Mouse (Mus musculus): Measurements from ENCODE around the gene Prkn.

Gene Prkn

DNA sequence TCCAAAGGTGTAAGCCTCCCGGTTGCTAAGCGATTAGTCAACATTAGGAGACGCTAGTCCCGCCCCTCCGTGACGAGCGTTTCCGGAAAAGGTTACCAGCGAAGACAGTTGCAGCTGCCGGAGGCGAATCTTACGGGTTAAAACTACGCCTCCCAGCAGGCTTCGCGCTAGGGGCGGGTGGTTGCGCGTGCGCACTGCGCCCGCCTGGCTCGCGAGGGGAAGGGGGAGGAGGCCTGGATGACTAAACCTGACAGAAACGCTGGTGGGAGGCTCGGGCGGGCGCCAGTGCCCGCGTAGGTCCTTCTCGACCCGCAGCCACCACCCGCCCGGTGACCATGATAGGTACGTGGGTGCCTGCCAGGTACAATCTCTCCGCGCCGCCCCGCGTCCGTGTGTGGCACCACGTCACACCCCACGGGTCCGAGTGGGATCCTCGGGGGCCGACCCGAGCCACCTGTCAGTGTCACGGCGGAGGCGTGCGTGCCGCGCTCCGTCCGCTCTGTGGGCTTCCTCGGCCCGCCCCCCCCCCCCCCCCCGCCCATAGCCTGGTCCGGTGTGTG, at the start of gene Prkn, which contains the start of gene Pacrg:
TSS of gene Prkn (plus strand) at position 237 of the 560 bp plus-strand sequence.
TSS of gene Pacrg (minus strand) at position 164 of the 560 bp plus-strand sequence.
- peak; percentile 96 for DNase-seq (ENCODE audit: extremely low spot score)

DNA sequence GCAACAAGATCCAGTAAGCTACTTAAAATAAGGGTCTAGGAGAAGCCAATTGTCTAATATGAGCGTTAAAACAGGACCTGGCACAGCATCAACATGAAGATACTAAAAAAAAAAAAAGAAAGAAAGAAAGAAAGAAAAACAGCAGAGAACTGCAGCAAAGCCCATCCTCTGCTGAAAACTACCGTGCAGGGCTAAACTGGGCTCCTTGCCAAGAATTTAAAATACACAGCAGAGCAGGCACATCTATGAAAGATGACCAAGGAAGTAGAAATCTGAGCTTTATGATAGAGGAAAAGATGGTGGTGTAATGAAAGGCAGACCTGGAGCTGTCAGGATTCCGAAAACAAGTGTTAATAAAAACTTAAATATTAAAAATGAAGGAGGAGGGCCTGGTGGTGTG, 48.5 kb upstream of the Prkn start:
- no peak for DNase-seq (ENCODE audit: extremely low spot score)

DNA sequence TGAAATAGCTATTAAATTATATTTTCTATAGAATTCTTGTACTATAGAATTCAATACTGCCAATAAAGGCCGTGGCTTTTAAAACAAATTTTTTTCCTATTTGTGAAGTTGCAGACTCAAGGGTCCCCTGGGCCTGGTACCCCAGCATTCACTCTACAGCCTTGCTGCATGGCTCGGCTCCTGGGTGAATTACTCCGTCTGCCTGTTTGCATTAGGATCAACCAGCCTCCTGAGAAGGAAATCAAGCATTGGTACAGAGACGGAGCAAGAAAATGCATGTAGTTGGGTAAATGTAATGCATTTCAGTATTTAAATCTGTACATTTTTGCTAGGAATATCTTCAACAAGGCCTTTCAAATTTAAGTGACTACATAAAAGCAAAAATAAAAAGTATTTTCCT, 33.5 kb upstream of the Prkn start:
- DNase-seq (ENCODE audit: extremely low spot score), result no peak

DNA sequence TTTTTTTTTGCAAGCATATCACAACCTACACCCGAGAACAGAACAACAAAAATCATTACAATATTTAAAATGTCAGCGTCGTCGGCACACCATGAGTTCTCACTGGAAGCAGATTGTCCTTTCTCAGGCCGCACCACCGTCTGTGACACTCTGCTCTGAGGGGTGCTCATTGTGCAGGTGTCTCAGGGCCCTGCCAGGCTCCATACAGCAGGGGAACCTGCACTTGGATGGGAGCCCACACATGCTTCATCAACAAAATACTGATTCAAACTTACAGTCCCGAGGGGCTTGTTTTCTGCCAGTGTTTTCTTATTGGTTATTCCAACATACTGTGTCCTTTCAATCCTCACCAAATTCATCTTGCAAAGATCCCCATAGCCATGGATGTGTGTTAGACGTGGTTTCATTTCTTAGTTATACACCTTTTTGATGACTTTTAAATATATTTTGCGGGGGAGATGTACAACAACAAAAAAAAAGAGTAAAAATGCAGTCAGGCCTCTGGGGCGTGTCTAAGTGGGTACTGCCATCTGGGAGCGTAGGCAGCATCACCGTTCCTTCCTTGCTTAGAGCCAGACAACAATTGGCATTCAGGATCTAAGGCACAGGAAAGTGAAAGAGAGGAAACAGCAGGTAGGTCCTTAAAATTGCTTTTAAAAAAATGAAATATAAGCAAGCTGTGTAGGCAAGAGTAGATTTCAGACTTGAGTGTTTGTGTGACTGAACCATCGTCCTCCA, 32.8 kb upstream of the Prkn start:
- no peak for DNase-seq (ENCODE audit: extremely low spot score)

DNA sequence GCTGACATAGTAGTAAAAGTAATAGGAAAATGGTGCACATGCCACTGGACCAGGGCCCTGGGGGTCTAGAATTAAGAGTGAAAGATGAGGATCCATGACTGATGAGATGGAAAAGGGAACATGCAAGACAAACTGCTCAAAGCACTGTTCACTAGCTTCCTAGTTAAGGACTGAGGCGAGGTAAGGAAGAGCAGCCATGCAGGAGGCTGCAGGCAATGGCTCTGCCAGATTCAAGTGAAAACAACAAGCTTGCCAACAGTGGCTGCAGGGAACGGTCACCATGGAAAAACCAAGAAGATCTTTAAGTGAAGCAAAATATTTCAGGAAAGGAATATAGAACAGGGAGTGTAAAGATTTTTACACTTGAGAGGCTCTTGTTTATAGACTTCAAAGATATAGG, 31.6 kb upstream of the Prkn start:
- no peak for DNase-seq (ENCODE audit: extremely low spot score)

DNA sequence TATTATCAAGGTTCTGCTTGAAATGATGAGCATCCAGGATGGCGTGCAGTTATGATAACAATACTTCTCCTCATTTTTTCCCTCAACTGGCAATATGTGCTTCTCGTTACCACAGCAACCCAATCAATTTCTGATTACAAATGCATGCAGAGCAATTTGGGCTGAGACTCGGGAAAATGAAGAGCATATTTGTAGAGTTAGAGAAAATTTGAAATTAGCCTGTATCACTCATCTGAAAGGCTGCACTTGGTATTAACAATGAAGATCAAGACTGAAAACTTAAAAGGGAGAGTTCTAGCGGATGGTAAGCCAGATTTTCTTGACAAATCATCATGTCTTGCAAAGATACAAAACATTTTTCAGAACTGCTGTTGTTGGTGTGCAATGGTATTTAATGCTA, 21.2 kb upstream of the Prkn start:
- no peak for DNase-seq (ENCODE audit: extremely low spot score)

DNA sequence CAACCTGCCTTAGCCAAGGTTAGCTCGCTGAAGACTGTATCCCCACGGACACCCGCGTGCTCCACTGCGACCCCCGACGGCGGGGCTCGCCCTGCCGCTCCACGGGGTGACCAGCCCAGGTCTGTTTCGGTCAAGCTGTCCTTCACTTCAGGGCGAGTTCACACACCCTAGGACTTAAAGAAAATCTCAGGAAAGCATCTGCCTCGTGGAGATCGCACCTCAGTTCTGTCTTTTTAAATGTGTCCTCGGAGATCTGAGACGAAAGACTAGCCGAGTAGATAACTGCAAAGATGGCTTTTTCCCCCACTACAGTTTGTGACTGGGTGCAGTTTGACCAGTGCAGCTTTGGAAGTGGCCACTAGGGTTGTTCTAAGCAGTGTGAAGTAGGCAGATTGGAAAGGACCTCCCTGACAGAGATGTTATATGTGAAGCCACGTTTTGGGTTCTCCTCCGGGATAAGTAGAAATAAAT, 582 bp downstream of the Prkn start:
- peak; percentile 63 for DNase-seq (ENCODE audit: extremely low spot score)

DNA sequence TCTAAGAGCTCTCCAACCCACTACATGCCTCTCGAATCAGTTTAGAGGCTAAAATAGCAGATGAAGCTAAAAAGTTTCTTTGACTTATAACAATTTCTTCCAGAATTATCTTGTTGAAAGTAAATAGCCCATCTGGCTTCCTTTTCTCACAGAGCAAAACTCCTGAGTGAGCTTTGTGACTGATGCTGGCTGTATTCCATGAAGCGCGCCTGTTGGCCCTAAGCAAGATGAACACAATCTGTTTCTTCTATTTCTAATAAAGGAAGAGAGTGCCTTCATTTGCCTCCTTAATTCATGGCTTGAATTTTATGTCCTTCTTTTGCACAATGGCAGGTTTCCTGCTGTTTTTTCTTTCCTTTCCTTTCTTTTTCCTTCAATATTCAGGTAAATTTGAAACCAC, 14.0 kb downstream of the Prkn start:
- DNase-seq (ENCODE audit: extremely low spot score), result no peak

DNA sequence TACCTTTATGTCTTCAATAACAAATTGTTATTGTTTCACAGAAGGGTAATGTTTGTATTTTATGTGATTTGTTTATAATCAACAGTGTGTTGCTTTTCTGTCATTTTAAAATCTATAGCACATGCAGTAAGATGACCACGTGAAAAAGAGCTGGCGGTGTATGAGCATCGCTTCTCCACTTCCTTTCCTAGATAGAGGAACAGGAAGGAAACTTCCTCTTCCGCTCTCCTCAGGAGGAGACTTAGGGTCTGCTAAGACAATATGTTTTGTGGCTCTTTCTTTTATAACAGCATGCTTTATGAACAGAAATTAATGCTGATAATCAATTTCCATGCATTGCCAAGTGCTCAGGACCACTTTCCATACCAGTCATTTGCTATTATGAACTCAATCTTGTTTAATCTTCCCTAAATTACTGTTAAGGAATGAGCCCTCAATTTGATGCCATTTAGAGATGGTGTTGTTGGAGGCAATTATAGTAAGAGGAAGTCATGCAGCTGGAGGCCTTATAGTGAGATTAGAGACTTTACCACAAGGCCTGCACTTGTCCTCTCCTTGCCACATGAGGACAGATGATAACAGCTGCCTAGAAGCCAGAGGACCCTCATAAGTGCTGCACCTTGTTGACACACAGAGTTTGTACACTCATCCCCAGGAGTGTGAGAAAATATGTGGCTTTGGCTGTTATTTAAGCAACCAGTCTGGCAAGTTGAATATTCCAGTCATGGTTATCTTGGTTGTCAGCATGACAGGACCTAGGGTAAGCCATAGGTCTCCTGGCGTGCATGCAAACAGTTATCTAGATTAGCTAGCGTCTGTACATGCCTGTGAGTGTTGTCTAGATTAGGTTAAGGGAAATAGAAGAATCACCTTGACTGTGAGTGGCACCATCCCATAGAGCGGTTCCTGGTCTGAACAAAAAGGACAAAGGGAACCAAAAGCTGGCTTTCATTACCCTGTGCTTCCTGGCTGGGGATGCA, 34.3 kb downstream of the Prkn start:
- no peak for DNase-seq (ENCODE audit: extremely low spot score)

DNA sequence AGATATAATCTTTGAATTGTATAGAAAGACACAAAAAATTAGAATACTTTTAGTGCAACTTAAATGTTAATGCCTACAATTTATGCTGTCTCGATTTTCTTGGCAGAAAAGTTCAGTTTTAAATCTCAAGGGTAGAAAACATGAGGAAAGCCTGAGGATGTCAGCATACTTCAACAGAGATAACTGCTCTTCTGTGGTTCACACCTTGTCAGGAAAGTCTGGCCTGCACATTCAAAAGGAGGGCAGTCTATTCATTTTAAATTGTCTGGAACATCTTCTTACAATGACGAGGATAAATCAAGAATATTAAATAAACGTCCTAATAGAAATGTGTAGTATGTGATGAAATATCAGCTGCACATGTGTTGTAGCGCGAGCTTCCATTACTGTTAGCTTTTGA, 38.8 kb downstream of the Prkn start:
- no peak for DNase-seq (ENCODE audit: extremely low spot score)

DNA sequence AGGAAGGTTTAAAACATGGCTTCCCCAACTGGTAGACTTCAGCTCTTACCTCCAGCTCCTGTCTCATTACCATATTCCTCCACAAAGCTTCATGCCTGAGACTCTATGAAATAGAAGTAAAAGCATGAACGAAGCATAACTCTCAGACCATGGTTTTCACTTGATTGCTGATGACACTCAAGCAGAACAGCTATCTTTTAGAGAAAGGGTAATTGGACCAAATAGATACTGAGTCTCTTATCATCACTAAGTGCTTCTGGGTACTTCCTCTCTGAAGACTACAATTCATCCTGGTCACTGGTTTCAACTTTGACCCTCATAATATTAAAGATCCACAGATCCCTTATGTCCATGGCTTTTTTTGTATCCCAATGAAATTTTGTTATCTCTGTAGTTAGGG, 42.1 kb downstream of the Prkn start:
- DNase-seq (ENCODE audit: extremely low spot score), result no peak

DNA sequence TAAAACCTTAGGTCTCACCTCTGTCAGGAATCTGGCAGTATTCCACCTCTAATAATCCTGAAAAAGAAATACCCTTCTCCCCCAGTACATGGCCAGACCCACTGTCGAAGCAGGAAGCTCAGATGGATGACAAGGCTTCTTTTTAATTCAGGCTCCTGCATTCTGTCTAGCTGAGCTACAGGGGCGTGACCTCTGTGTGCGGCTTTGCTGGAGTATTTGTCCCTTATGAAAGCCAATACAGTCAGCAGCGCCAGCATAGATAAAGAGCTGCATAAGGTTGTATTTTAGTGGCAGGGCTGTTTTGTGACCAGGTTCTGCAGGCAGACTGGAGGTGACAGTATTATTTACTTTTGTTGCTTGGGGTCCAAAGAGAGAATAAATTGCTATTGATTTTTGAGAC, 47.7 kb downstream of the Prkn start:
- DNase-seq (ENCODE audit: extremely low spot score), result peak; percentile 3

DNA sequence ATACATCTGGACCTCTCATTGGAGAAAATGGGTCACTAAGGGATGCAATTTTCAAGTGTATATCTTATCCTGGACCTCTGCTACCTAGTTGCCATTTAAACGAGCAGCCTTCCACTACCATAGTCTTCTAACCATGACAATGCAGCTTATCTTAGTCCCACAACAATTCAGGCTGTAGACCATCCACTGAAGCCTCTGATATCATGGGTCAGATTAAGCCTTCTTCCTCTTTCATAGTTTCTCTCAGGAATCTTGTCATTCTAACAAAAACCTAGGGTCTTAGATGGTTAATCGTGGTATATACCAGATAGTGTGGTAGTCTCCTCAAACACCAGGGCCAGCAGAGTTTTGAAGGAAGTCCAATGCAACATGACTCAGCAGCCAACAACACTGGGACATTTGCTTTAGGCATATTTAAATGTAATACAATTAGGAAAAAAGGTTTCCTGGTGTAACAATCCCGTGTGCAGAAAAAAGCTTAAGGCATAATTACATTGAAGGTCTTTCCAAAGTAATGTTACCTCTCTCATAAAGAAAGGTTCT, 61.6 kb downstream of the Prkn start:
- no peak for DNase-seq (ENCODE audit: extremely low spot score)

DNA sequence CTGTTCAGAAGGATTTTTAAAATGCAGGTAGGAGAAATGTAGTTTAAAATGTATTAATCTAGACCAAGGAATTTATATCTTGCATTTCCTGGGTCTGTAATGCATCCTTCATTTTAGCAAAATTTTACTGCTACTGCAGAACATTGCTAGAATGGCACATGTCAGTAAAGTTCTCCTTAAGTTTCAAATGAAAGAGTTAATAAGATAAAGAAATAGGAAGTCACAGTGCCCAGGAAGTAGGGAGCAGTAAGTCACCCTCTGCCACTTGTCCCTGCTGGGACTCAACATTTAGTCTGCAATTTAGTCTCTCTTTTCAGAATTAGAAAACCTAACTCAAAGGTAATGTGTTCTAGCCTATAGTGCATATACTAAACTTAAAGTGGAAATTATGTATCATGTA, 96.5 kb downstream of the Prkn start:
- DNase-seq (ENCODE audit: extremely low spot score), result no peak

DNA sequence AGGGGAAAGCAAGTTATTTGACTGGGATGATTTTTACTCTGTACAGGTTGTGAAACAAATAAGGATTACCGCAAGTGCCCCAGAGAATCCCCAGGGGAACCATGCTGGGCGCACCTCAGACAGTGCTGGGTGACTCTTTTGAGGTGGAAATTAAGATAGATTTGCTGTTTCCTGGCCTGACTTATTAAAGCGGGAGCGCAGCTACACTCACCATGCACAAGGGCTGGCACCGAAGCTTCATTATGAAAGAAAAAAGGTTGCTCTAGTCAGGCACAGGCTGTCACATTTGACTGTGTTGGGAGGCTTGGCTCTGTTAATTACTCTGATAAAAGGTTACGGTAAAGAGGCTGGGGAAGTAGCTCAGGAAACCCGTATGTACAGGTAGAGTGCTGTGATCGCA, 97.7 kb downstream of the Prkn start:
- no peak for DNase-seq (ENCODE audit: extremely low spot score)

DNA sequence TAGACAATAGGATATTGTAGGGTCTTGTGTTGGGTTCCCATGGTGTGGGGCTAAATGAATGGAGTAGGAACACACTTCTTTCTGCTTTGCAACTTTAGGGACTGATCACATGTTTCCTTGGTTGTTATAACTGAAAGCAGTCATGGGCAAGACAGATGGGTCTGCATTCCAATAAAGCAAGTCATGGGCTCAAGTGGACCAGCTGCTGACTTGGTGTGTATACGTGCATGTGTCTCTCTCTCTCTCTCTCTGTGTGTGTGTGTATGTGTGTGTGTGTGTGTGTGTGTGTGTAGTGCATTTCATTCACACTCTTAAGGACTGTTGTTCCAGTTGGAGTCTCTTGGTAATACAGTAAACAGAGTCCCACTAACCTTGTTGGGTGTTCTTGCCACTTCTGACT, 98.6 kb downstream of the Prkn start:
- DNase-seq (ENCODE audit: extremely low spot score), result no peak

DNA sequence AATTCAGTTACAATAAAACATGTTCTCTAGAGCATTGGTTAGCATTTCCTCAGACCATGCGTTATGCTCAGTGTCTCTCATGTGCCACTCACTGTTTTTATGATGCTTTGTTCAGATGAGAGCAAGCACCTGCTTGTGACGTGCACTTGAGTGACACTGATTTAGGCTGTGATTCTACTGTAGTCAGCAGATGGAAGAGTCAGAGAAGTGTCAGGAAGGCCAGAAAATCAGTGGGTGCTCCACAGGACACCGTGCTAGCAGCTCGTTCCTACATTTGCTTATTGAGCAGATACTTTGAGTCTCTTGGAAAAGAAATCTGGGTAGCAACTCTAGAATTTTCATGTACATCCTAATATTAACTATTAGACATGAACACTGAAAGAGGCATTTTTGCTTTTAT, 106.4 kb downstream of the Prkn start:
- DNase-seq (ENCODE audit: extremely low spot score), result no peak

DNA sequence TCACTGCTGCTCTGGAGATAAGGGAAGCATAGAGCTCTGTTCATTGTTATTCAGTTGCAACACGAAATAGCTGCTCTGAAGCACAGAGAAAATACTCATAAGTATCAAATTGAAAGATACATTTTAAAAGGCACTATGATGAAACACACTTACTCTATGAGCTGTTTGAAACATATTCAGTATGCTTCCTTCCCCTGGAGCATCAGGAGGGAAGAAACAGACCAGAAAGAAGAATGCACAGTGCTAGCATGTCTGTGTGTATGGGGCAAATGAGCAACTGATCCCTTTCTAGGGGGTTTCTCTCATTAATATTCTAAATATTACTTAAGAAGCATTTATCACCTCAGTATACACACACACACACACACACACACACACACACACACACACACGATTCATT, 107.4 kb downstream of the Prkn start:
- DNase-seq (ENCODE audit: extremely low spot score), result no peak

DNA sequence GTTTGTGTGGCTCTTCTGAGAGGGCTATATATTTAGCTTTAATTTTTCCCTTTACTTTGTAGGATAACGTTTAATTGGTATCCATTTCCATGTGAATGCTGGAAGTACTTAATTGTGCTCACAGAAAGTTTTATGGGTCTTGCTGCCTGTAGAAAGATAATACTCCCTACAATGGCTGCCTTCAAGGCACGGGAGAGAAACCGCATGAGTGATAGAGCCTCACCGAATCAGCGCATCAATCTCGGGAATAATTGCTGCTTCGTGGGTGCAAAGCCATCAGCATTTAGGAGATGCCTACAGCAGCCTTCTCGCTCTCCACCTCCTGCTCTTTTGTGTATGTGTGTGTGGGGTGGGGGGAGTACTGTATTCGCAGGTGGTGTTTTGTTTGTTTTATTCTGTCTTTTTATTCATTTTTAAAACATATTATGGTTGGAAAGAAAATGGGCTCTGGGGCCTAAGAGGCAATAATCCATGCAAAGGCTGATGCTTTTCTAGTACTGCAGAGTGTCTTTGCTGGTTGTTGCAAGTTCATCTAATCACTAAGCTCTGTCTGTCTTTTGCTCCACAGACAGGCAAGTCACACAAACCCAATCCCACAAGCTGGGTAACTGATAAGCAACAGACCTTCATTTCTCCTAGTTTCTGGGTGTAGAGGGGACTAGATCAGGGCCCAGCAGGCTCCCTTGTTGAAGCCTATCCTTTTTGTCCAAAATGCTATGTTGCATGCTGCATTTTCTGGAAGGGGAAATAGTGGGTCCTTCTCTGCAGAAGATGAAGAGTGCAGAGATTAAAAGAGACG, 119.1 kb downstream of the Prkn start:
- DNase-seq (ENCODE audit: extremely low spot score), result no peak

DNA sequence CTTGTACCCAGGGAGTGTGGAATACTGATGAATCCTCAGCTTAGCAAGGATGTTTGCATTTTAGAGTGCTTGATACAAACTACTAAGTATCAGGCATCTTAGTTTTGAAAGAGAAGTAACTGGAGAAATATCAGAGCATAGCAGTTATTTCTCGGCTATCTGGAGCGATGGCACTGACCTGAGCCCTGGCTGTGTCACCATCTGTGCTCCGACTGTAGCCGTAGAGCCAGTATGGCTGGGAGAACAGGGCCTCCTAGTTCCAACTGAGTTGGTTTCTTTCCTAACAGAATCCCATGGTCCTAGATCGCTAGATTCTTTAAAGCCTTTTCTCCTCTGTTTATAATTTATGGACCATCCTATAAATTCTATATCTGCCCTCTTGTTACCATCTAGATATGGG, 122.0 kb downstream of the Prkn start:
- no peak for DNase-seq (ENCODE audit: extremely low spot score)

DNA sequence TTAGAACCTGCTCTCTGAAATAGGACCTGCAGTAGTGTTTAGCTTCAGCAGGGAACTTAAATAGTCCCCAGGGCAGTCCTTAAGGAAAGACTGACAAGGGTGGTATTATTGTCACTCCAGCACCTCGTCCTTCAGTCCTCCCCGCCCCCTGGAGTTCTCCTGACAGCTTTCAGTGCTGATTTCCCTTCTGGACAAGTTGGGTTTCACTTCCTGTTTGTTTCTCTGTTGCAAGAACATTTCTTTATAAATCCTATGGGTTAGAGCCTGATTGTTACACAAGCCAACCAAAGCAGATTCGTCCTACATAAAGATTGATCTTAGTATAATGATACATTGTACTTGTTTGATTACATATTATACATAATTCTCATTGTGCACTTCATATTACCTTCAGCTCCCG, 142.0 kb downstream of the Prkn start:
- no peak for DNase-seq (ENCODE audit: extremely low spot score)

Data from embryo, embryonic 9.5 days (tissue).